Mouse (Mus musculus) cerebral cortex, adult 2 months (tissue): ENCODE measurements around the gene Scn4a.

ENCODE experiments used
- WGBS: fragments of 180-500 bp; shearing (Covaris S2); methylation state at CpG from one replicate; pipeline ENCODE4 v1.1.7; 2018; 5-methylcytosine and 5-hydroxymethylcytosine counted together

Scn4a gene

DNA sequence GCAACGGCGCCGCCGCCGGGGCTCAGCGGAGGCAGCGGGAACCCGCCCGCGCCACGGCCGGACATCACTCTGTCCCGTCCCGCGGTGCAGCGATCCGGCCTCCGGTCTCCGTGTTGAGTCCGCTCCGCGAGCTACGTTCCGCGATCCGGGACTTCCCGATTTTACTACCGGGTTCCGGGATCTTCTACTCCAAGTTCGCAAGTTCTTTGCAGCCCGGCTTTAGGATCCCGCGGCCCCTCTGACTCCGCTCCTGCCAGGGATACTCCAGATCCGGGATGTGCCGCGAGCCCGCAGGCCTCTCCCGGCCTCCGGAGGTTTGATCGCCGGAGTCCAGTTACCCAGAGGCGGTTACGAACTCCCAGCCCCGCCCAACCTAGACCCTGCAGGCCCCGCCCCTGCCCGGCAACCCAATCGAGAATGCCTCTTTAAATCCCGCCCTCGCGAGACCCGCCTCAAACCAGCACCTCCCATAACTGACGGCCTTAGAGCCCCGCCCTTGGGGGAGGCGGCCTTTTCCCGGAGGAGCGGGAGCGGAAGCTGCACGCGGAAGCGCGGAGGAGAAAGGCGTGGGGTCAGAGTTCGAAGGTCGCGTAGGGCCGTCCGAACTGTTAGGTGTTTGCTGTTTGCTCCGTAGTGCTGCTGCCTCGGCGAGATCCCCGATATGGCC lies 80.3 kb downstream of the Scn4a start, which contains the start of gene Smarcd2:
Gene Smarcd2 (minus strand): TSS at position 329 of the 667 bp plus-strand sequence.
- WGBS: under 1% methylated on average over 72 of the region's 72 CpGs

DNA sequence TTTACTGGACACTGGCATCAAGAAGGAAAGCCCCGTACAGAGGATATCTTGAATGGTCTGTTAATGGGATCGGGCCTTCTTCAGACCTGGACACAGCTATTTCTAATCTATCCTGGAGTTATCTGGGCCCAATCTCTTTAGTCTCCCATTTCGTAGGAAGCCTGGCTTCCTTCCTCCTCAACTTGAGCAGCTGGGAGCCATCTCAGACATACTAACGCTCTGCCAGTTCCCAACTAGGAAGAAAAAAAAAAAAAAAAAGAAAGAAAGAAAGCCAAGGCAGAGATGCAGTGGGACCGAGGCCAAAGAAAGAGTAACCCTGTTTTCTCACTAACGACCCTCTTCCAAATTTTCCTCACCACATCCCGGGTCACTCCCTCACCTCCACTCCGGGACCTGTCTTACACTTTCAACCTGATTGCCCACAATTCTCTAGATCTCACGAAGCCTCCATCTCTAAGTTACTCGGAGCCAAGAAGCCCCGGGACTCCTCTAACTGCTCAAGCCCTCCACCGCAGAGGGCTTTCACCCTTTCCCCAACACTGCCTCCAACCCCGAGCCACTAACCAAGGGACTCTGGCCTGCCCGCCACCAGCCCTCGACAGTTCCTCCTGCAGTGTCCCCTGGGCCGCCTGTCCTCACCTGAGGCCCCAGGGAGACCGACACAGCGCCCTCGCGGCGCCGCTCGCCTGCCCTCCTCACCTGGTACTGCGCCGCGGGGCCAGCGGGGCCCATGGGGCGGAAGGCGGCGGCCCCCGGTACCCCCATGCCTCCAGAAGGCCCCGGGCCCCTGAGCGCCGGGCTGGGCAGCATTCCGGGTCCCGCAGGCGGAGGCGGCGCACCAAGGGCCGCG lies 81.1 kb downstream of the Scn4a start:
- under 1% methylated on average over 41 of the region's 41 CpGs for WGBS

DNA sequence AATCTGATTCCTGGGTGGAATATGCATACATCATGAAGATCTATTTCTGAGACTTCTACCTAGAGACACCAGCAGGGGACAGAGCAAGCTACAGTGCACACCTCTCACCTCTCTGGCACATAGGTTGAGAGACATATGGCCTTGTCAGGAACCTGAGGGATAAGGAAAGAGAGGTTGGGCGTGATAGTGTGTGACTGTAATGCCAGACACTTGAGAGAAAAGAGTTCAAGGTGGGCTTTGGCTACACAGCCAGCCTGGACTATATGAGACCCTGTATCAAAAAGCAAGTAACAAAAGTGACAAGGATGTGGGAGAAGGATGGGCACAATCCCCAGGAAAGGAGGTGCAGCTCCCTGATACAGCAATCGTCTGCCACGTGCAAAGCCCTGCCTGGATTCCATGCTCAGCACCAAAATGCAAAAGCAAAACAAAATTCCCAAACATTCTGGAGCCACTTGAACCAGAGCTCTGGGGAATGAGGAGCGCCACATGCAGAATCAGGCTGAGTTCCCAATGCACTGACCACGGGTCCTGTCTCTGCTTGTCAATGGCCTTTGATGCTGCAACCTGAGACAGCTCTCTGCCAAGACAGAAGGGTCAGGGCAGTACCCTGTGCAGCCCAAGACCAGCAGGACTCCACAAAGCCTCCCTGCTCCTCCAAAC lies 81.8 kb downstream of the Scn4a start:
- 25% methylated on average over 5 of the region's 5 CpGs for WGBS

DNA sequence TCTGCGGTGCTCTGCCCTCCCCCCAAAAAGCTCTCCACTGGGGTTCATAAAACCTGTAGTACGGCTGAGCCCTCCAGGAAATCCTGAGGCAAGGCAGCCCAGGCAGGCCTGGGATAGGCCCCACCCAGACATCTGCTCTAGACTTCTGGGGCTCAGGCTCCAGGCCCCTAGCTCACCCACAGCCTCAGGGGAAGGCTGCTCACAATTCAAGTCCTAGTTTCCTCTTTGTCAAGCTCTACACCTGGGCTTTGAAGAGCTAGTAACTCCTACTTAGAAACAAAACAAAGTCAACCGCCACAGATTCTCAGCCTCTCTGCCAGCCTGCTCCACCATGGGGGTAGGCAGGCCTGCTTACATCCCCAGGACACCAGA lies 84.0 kb downstream of the Scn4a start:
- WGBS: 36% methylated on average over 3 of the region's 3 CpGs
